17 mouse cellular contexts compared by ENCODE assay signal in the genomic region with DNA sequence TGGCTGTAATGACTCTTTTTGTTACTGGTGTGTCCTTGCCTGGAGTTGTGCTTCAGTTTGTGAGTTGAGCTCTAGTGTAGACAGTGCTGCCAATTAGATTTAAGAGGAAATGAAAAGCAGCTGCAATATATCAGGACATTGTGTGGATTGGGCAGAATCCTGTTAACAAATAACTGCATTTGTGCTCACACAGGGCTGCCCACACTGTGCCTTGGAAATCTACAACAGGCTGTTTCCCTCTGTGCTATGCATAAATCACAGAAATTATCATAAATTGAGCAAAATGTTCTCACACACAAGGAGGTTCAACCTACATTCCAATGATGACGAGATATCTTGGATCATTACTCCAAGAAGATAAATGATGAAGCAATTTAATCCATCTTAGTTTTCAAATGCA.
DNase-seq lines count a peak whose midpoint lies in the region; ATAC-seq lines count a peak whose summit lies in the region.
"Had no signal": no experiment of that assay in that cellular context is flagged by ENCODE, and none has a peak within 500 bp of the region (broad histone marks: within the 10 kb centered on the region; RNA-seq: fewer than 3 reads in every experiment).

No protein-coding gene starts in this region.

- no peak overlapping the region for H3K4me3 ChIP-seq in kidney, embryonic 14.5 days (ENCODE audit: low read length)
- H3K4me3 ChIP-seq: forebrain, embryonic 12.5 days; gastrocnemius, adult 2 months; lung, embryonic 15.5 days; midbrain, embryonic 15.5 days had no signal

- peak; percentile 1 for DNase-seq in kidney, postnatal 14 days
- DNase-seq in layer of hippocampus, adult 11-12 months (ENCODE audit: low spot score): peak; percentile 18
- peak; percentile 7 to 29 for DNase-seq in left cerebral cortex, adult 9 months (ENCODE audit: low spot score in 2 of 2)
- peak; percentile 51 for DNase-seq in telencephalon, adult 2 months (ENCODE audit: low read depth, low spot score)
- DNase-seq in gastrocnemius, postnatal 4 days (ENCODE audit: low spot score in 2 of 2): no peak
- DNase-seq in urinary bladder, postnatal 25 days (ENCODE audit: low spot score): no peak
- DNase-seq: cerebellum, postnatal 25 days; gastrocnemius, adult 2 months; heart, postnatal 10 days; kidney, adult 8-10 months; thymus, postnatal 14 days had no signal

- H3K9ac ChIP-seq in kidney, embryonic 14.5 days (ENCODE audit: low read depth, low read length): no peak overlapping the region
- H3K9ac ChIP-seq: forebrain, embryonic 12.5 days; lung, embryonic 15.5 days; midbrain, embryonic 15.5 days had no signal

- WGBS in kidney, embryonic 14.5 days: 49% methylated on average over 1 of the region's 1 CpGs

- H3K36me3 ChIP-seq in kidney, embryonic 14.5 days (ENCODE audit: control insufficient read depth, insufficient read depth, low read length): no peaks in the 10 kb centered on the region
- H3K36me3 ChIP-seq: forebrain, embryonic 12.5 days; lung, embryonic 15.5 days; midbrain, embryonic 15.5 days had no signal

- H3K9me3 ChIP-seq in kidney, embryonic 14.5 days (ENCODE audit: control insufficient read depth, low read length): no peaks in the 10 kb centered on the region
- H3K9me3 ChIP-seq: forebrain, embryonic 12.5 days; lung, embryonic 15.5 days; midbrain, embryonic 15.5 days had no signal

- H3K4me1 ChIP-seq in kidney, embryonic 14.5 days (ENCODE audit: control insufficient read depth, insufficient read depth, low read length): no peaks in the 10 kb centered on the region
- H3K4me1 ChIP-seq: forebrain, embryonic 12.5 days; lung, embryonic 15.5 days; midbrain, embryonic 15.5 days had no signal

- ATAC-seq in kidney, embryonic 14.5 days (ENCODE audit: low FRiP score, low TSS enrichment): no peak
- ATAC-seq: hindbrain, embryonic 16.5 days; midbrain, embryonic 15.5 days; Patski had no signal

- no peak overlapping the region for H3K4me2 ChIP-seq in kidney, embryonic 14.5 days (replicated peaks; ENCODE audit: low read depth, low read length)
- H3K4me2 ChIP-seq: forebrain, embryonic 12.5 days; lung, embryonic 15.5 days; midbrain, embryonic 15.5 days had no signal

- H3K27ac ChIP-seq in kidney, embryonic 14.5 days (ENCODE audit: low read depth, low read length): no peak overlapping the region
- H3K27ac ChIP-seq: forebrain, embryonic 12.5 days; gastrocnemius, adult 2 months; lung, embryonic 15.5 days; midbrain, embryonic 15.5 days had no signal

- no peaks in the 10 kb centered on the region for H3K27me3 ChIP-seq in kidney, embryonic 14.5 days (ENCODE audit: control insufficient read depth, insufficient read depth, low read length)
- H3K27me3 ChIP-seq: forebrain, embryonic 12.5 days; lung, embryonic 15.5 days; midbrain, embryonic 15.5 days; Patski had no signal

Comparison
In these comparisons a context has a peak if more than half of its experiments do, and no peak if none do; other contexts are left out.
1. DNase-seq: peak in kidney, postnatal 14 days (single experiment), layer of hippocampus, adult 11-12 months (single experiment), left cerebral cortex, adult 9 months (2 of 2) and telencephalon, adult 2 months (single experiment); none in gastrocnemius, postnatal 4 days (0 of 2) and urinary bladder, postnatal 25 days (single experiment).